Mouse (Mus musculus) bone marrow macrophage, adult 2 months (primary cell): ENCODE measurements around the gene Smad6.

ENCODE experiments used
- CTCF ChIP-seq: IDR thresholded peaks from 2 replicates; pipeline ENCODE4 v1.5.1; 2012; ENCODE audit warnings: low read depth, mild to moderate bottlenecking, low read length, moderate library complexity
- POLR2A ChIP-seq: IDR thresholded peaks from 2 replicates; pipeline ENCODE4 v1.6.1; 2012; ENCODE audit warnings: mild to moderate bottlenecking, low read depth, low read length, borderline replicate concordance

GRCm38 (mm10) chr9:63973662-63974190 lies 48.1 kb downstream of the Smad6 start:
- no peak for TF ChIP-seq CTCF
- no peak for TF ChIP-seq POLR2A
